Mouse (Mus musculus) right cerebral cortex, adult 18-20 months (tissue): Measurements from ENCODE around the gene Ushbp1.

Experiments used
- DNase-seq: peaks from one replicate; pipeline ENCODE4 v3.0.0; 2022; ENCODE audit warnings: mixed read lengths

The Ushbp1 gene

GRCm38 (mm10) chr8:71392391-71392790, 3.2 kb downstream of the Ushbp1 start:
- DNase-seq = no peak

- no peak for DNase-seq
These were observed 3.9 kb downstream of the Ushbp1 start for GRCm38 (mm10) chr8:71391696-71392095.

GRCm38 (mm10) chr8:71388267-71388666, 7.3 kb downstream of the Ushbp1 start:
- DNase-seq = no peak

- DNase-seq = no peak
These were observed 10.3 kb downstream of the Ushbp1 start for GRCm38 (mm10) chr8:71385212-71385835.

- no peak for DNase-seq
These were observed 11.7 kb downstream of the Ushbp1 start for GRCm38 (mm10) chr8:71383860-71384259.

GRCm38 (mm10) chr8:71383396-71383795, 12.2 kb downstream of the Ushbp1 start:
- DNase-seq = no peak

- peak; percentile 76 for DNase-seq
These were observed 13.3 kb downstream of the Ushbp1 start for GRCm38 (mm10) chr8:71381971-71382961.

GRCm38 (mm10) chr8:71381421-71381970, 14.1 kb downstream of the Ushbp1 start, which contains the start of gene Nr2f6:
TSS of gene Nr2f6 (minus strand) at chr8:71381960.
- peak; percentile 48 for DNase-seq

GRCm38 (mm10) chr8:71380178-71381171, 15.1 kb downstream of the Ushbp1 start:
- no peak for DNase-seq

- DNase-seq = no peak
These were observed 16.0 kb downstream of the Ushbp1 start for GRCm38 (mm10) chr8:71379512-71380075.

- DNase-seq = no peak
These were observed 16.6 kb downstream of the Ushbp1 start for GRCm38 (mm10) chr8:71379008-71379407.

GRCm38 (mm10) chr8:71376423-71377030, 19.1 kb downstream of the Ushbp1 start:
- no peak for DNase-seq

- peak; percentile 75 for DNase-seq
These were observed 19.8 kb downstream of the Ushbp1 start for GRCm38 (mm10) chr8:71375581-71376422.

GRCm38 (mm10) chr8:71374616-71375206, 20.9 kb downstream of the Ushbp1 start:
- DNase-seq = no peak

- DNase-seq = no peak
These were observed 22.6 kb downstream of the Ushbp1 start for GRCm38 (mm10) chr8:71373000-71373399.

GRCm38 (mm10) chr8:71372427-71372826, 23.2 kb downstream of the Ushbp1 start:
- no peak for DNase-seq

- DNase-seq = peak; percentile 99
These were observed 24.3 kb downstream of the Ushbp1 start, which contains the start of gene Ocel1 for GRCm38 (mm10) chr8:71371236-71371848. TSS of gene Ocel1 (plus strand) at chr8:71371298.

- no peak for DNase-seq
These were observed 24.8 kb downstream of the Ushbp1 start for GRCm38 (mm10) chr8:71370711-71371235.

- no peak for DNase-seq
These were observed 26.4 kb downstream of the Ushbp1 start for GRCm38 (mm10) chr8:71369040-71369718.
